Mouse (Mus musculus) testis, adult 2 months (tissue): ENCODE data around the gene Mrps2.

Source experiments
- CTCF ChIP-seq: fragments of 200-500 bp; IDR thresholded peaks from 2 replicates; pipeline ENCODE4 v1.5.1; 2012; ENCODE audit warnings: low read depth, mild to moderate bottlenecking, inconsistent platforms, low read length, moderate library complexity; ENCODE audit not compliant: control insufficient read depth, insufficient read depth, insufficient replicate concordance
- POLR2A ChIP-seq: fragments of 200-500 bp; IDR thresholded peaks from 2 replicates; pipeline ENCODE4 v1.6.1; 2012; ENCODE audit warnings: low read depth, mild to moderate bottlenecking, inconsistent platforms, low read length, moderate library complexity; ENCODE audit not compliant: control insufficient read depth

- peak; percentile 84 for TF ChIP-seq CTCF
- TF ChIP-seq POLR2A = no peak
Observed at GRCm38 (mm10) chr2:28419898-28420297, 48.0 kb upstream of the Mrps2 start.
